Mouse (Mus musculus) kidney, postnatal 0 days (tissue): ENCODE results near the gene Mrs2. TPM values are rescaled to one million over a fixed set of nuclear protein-coding genes. Genes with fewer than 3 reads are reported as not detected.

Source experiments
- ATAC-seq: fragments of 200-750 bp; cut with Nextera tagmentation; replicated peaks from 2 replicates; pipeline ENCODE4 v1.8.0; 2017; ENCODE audit warnings: low read depth, moderate number of reproducible peaks, moderate TSS enrichment, moderate library complexity; ENCODE audit not compliant: low FRiP score
- DNase-seq: peaks from one replicate; pipeline ENCODE4 v3.0.0-alpha.2; 2016; ENCODE audit warnings: low spot score
- H3K27ac ChIP-seq: fragments of 300-500 bp; sonication (generic); 2 replicates; pipeline ENCODE4 v1.5.1; 2014; ENCODE audit warnings: mild to moderate bottlenecking
- H3K27me3 ChIP-seq: fragments of 300-500 bp; sonication (generic); 2 replicates; pipeline ENCODE4 v1.6.1; 2014; ENCODE audit warnings: low read length, mixed read lengths; ENCODE audit not compliant: insufficient read depth
- H3K36me3 ChIP-seq: fragments of 300-500 bp; sonication (generic); 2 replicates; pipeline ENCODE4 v1.6.1; 2014; ENCODE audit warnings: low read length, mixed read lengths; ENCODE audit not compliant: insufficient read depth
- H3K4me1 ChIP-seq: fragments of 300-500 bp; sonication (generic); replicated peaks from 2 replicates; pipeline ENCODE4 v1.6.1; 2014; ENCODE audit warnings: antibody characterized with exemption, low read length, mixed read lengths; ENCODE audit not compliant: insufficient read depth
- H3K4me2 ChIP-seq: fragments of 300-500 bp; sonication (generic); 2 replicates; pipeline ENCODE4 v1.6.1; 2014; ENCODE audit warnings: mild to moderate bottlenecking, low read length, moderate library complexity, mixed read lengths
- H3K4me3 ChIP-seq: fragments of 300-500 bp; sonication (generic); replicated peaks from 2 replicates; pipeline ENCODE4 v1.5.1; 2014; ENCODE audit warnings: low read depth, low read length
- H3K9ac ChIP-seq: fragments of 300-500 bp; sonication (generic); 2 replicates; pipeline ENCODE4 v1.6.1; 2014; ENCODE audit warnings: low read depth, low read length
- H3K9me3 ChIP-seq: fragments of 300-500 bp; sonication (generic); replicated peaks from 2 replicates; pipeline ENCODE4 v1.6.1; 2016; ENCODE audit warnings: low read length, inconsistent platforms, mixed read lengths
- CTCF ChIP-seq: IDR thresholded peaks from 2 replicates; pipeline ENCODE4 v1.5.1; 2016; ENCODE audit warnings: antibody characterized with exemption, low read depth, mild to moderate bottlenecking, moderate library complexity
- WGBS: fragments of 180-500 bp; shearing (Covaris S2); extraction: QIAGEN DNeasy Blood & Tissue Kit; methylation state at CpG from one replicate; pipeline ENCODE4 v1.1.7; 2014; 5-methylcytosine and 5-hydroxymethylcytosine counted together
- polyA plus RNA-seq: library from polyadenylated mRNA; unstranded; fragments of >200 nt; fragmentation: Nextera tagmentation; extraction: Ambion mirVana; gene quantifications from 2 replicates; pipeline ENCODE4 v1.2.1, GENCODE M21; 2015

The Mrs2 gene
- polyA plus RNA-seq, 1 experiment from 2014 or later = 13.7 TPM

DNA sequence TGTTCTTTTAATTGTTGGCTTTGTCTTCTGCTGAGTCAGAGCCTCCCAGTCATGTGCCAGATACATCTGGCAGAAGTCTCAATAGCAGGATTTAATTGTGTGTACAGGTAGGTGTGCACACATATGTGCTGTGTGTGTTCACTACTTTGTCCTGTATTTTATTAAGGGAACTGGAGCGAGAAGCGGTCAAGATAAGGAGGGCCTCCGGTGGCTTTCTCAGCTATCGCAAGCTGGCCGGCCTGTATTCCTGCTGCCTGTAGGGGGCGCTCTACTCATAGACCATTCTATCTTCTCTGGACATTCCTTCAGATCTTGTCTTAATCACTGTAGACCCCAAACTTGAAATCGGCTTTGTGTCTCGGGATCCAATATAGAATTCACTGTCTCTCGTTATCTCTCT, 81.5 kb downstream of the Mrs2 start:
- no peak overlapping the region for H3K27ac ChIP-seq
- H3K4me3 ChIP-seq = no peak overlapping the region
- ATAC-seq (0 out of 2 replicates have a peak, but pooled peaks have one; percentile 29), DNase-seq (peak; percentile 93)
- H3K9me3 ChIP-seq = no peaks in the 10 kb centered on the region
- H3K27me3 ChIP-seq = no peaks in the 10 kb centered on the region
- TF ChIP-seq CTCF = peak; percentile 90
- H3K4me2 ChIP-seq = no peak overlapping the region
- 29% methylated on average over 9 of the region's 9 CpGs for WGBS
- H3K9ac ChIP-seq = no peak overlapping the region
- no peaks in the 10 kb centered on the region for H3K4me1 ChIP-seq
- H3K36me3 ChIP-seq = no peaks in the 10 kb centered on the region

DNA sequence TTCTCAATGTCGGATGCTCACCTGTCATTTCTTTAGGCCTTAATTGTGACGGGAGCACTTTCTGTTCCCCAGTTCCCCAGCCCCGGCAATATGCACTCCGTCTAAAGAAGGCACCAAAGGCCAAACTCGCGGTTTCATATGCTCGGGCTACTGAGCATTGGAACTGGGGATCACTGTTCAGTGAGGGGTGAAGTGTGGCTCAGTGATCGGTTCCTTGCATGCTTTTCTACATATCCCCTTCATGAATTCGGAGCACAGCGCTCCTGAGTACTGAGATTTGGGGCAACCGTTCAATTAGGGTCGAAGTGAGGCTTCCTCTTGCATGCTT, 82.4 kb downstream of the Mrs2 start:
- Histone ChIP-seq H3K4me3 (peak overlapping the region; percentile 96), H3K9me3 (no peaks in the 10 kb centered on the region), H3K27me3 (no peaks in the 10 kb centered on the region), H3K4me2 (peak overlapping the region; percentile 75), H3K9ac (peak overlapping the region; percentile 96), H3K4me1 (no peaks in the 10 kb centered on the region), H3K27ac (peak overlapping the region; percentile 87; the same call in 1 of the 2 replicates), H3K36me3 (no peaks in the 10 kb centered on the region)
- ATAC-seq = peak; percentile 8; the same call in 1 of the 2 replicates
- no peak for DNase-seq
- 17% methylated on average over 12 of the region's 12 CpGs for WGBS
- no peak for TF ChIP-seq CTCF

Other genes starting within 250 kb of the Mrs2 start
- 19.1 and 20.6 TPM in 2 replicates for gene BC005537, start 218.7 kb downstream of the Mrs2 start, polyA plus RNA-seq
- gene Acot13, start 188.8 kb downstream of the Mrs2 start, polyA plus RNA-seq = 238 and 244 TPM in 2 replicates
- gene Tdp2, start 188.7 kb downstream of the Mrs2 start, polyA plus RNA-seq = 50.8 and 51.8 TPM in 2 replicates
- 0.82 and 1.1 TPM in 2 replicates for gene D130043K22Rik, start 175.2 kb downstream of the Mrs2 start, polyA plus RNA-seq
- 7.6 and 7.9 TPM in 2 replicates for gene Aldh5a1, start 82.7 kb downstream of the Mrs2 start, polyA plus RNA-seq
- gene Gpld1, start 77.2 kb downstream of the Mrs2 start, polyA plus RNA-seq = 0.71 and 0.86 TPM in 2 replicates
- 73.7 and 88.5 TPM in 2 replicates for gene Dcdc2a, start 35.6 kb upstream of the Mrs2 start, polyA plus RNA-seq